Mouse (Mus musculus) spleen, adult 2 months (tissue): ENCODE data around the gene Ttc13.

ENCODE experiments used
- CTCF ChIP-seq: fragments of 200-500 bp; IDR thresholded peaks from 2 replicates; pipeline ENCODE4 v1.5.1; 2011; ENCODE audit warnings: mild to moderate bottlenecking, inconsistent platforms; ENCODE audit not compliant: insufficient read depth, insufficient read length, insufficient replicate concordance; ENCODE audit errors: extremely low read depth
- POLR2A ChIP-seq: fragments of 200-500 bp; IDR thresholded peaks from 2 replicates; pipeline ENCODE4 v1.6.1; 2011; ENCODE audit warnings: low read depth, low read length, inconsistent platforms

DNA sequence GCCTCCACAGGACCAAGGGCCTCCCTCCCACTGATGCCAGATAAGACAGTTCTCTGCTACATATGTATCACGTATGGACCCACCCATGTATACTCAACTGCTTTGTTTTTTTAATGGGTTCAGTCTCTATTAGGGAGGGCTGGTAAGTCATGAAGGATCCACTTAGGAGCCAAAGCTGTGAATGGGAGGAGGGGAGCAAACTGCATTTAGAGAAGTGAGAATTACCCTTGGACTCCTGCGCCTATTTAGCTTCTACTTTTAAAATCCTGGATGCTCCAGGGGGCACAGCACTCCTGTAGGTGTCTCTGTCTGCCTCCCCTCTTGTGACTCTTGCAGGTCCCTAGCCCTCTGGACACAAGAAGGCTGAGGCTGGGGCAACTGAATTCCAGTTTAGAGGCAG is 34.4 kb upstream of the Ttc13 start:
- no peak for TF ChIP-seq CTCF
- TF ChIP-seq POLR2A, result no peak
